Mouse (Mus musculus) hindbrain, embryonic 12.5 days (tissue): ENCODE measurements around the gene Usp54. TPM values are rescaled to one million over a fixed set of nuclear protein-coding genes. Genes with fewer than 3 reads are reported as not detected.
A peak's percentile ranks its signal among the peaks of the same experiment; 100 is the strongest.
"Not testable (repeated sequence)": the region's sequence is repeated elsewhere in the genome, so short reads cannot be mapped to it uniquely, and the experiment has no call there.

Source experiments
- ATAC-seq: fragments of 200-750 bp; cut with Nextera tagmentation; 2 replicates; pipeline ENCODE4 v1.8.0; 2017; ENCODE audit warnings: moderate TSS enrichment; ENCODE audit not compliant: low FRiP score
- H3K27ac ChIP-seq: fragments of 300-500 bp; sonication (generic); 2 replicates; pipeline ENCODE4 v1.5.1; 2016; ENCODE audit warnings: mild to moderate bottlenecking
- H3K27me3 ChIP-seq: fragments of 300-500 bp; sonication (generic); 2 replicates; pipeline ENCODE4 v1.6.1; 2016; ENCODE audit warnings: mild to moderate bottlenecking
- H3K36me3 ChIP-seq: fragments of 300-500 bp; sonication (generic); 2 replicates; pipeline ENCODE4 v1.6.1; 2016; ENCODE audit warnings: mild to moderate bottlenecking
- H3K4me1 ChIP-seq: fragments of 300-500 bp; sonication (generic); 2 replicates; pipeline ENCODE4 v1.6.1; 2016
- H3K4me2 ChIP-seq: fragments of 300-500 bp; sonication (generic); replicated peaks from 2 replicates; pipeline ENCODE4 v1.6.1; 2016; ENCODE audit warnings: mild to moderate bottlenecking
- H3K4me3 ChIP-seq: fragments of 300-500 bp; sonication (generic); 2 replicates; pipeline ENCODE4 v1.5.1; 2016; ENCODE audit warnings: mild to moderate bottlenecking
- H3K9ac ChIP-seq: fragments of 300-500 bp; sonication (generic); 2 replicates; pipeline ENCODE4 v1.6.1; 2016; ENCODE audit warnings: mild to moderate bottlenecking, moderate library complexity
- H3K9me3 ChIP-seq: fragments of 300-500 bp; sonication (generic); replicated peaks from 2 replicates; pipeline ENCODE4 v1.6.1; 2016; ENCODE audit warnings: mild to moderate bottlenecking
- WGBS: fragments of 180-500 bp; shearing (Covaris S2); methylation state at CpG from one replicate; pipeline ENCODE4 v1.1.7; 2016; 5-methylcytosine and 5-hydroxymethylcytosine counted together
- polyA plus RNA-seq: library from polyadenylated mRNA; unstranded; fragments of >200 nt; fragmentation: Nextera tagmentation; extraction: Ambion mirVana; gene quantifications from 2 replicates; pipeline ENCODE4 v1.2.1, GENCODE M21; 2016

Usp54 gene
- polyA plus RNA-seq, 1 experiment from 2014 or later, result 16.6 TPM

DNA sequence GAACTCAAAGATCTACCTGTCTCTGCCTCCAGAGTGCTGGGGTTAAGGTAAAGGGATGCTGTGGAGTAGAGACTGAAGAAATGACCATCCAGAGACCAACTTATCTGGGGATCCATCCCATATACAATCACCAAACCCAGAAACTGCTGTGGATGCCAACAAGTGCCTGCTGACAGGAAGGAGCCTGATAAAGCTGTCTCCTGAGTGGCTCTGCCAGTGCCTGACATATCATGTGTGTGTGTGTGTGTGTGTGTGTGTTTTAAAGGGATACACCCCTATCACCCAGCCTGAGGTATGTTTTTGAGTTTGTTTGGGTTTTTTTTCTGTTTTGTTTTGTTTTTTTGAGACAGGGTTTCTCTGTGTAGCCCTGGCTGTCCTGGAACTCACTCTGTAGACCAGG is 5.5 kb upstream of the Usp54 start:
- H3K4me1 ChIP-seq, result peaks cover 6% of the 10 kb centered on the region
- no peaks in the 10 kb centered on the region for H3K27me3 ChIP-seq
- H3K9ac ChIP-seq, result no peak overlapping the region
- H3K27ac ChIP-seq, result no peak overlapping the region
- no peak for ATAC-seq
- no peak overlapping the region for H3K4me2 ChIP-seq
- no peak overlapping the region for H3K4me3 ChIP-seq
- H3K9me3 ChIP-seq, result no peaks in the 10 kb centered on the region
- no peaks in the 10 kb centered on the region for H3K36me3 ChIP-seq

DNA sequence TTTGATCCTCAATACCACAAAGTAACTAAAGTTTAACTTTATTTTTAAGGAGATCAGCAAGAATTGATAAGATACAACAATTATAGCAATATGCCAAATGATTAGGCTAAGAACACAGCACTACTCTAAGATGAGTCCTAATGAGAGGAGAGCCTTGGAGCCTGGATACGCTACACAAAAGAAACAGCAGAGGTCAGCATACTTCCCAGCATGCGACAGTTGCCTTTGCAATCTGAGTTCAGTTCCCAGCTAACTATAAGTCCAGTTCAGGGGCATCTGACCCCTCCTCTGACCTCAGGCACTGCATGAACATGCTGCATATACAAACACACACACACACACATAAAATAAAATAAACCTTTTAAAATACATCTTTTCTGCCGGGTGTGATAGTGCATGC is 4.7 kb upstream of the Usp54 start:
- Histone ChIP-seq H3K4me2 (no peak overlapping the region), H3K27ac (no peak overlapping the region), H3K36me3 (no peaks in the 10 kb centered on the region), H3K9ac (no peak overlapping the region), H3K4me3 (no peak overlapping the region), H3K27me3 (no peaks in the 10 kb centered on the region), H3K9me3 (no peaks in the 10 kb centered on the region), H3K4me1 (peaks cover 6% of the 10 kb centered on the region)
- 40% methylated on average over 3 of the region's 3 CpGs for WGBS
- ATAC-seq, result no peak

DNA sequence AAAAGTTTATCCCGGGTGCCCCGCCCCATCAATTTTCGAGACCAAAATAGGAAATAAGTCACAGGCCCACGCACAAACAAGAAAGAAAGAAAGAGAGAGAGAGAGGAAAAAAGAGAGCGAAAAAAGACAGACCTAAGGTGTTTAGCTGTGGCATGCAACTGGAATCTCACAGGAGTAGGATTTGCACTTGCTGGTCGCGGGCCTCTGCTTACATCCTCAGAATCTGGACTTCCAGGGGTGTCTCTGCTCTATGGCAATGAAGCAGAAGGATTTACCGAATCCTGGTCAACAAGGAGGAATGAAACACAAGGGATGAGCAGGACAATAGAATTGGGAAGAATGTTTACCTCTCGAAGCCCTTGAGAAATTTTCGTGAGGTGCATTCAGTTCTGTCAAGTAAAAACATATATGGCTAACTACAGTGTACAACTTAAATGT is 594 bp upstream of the Usp54 start:
- H3K9me3 ChIP-seq, result no peaks in the 10 kb centered on the region
- WGBS, result 17% methylated on average over 10 of the region's 10 CpGs
- H3K4me2 ChIP-seq, result peak overlapping the region; percentile 76
- H3K27ac ChIP-seq, result peak overlapping the region; percentile 95
- no peak for ATAC-seq
- peak overlapping the region; percentile 85 for H3K4me3 ChIP-seq
- peak overlapping the region; percentile 87 for H3K9ac ChIP-seq
- H3K27me3 ChIP-seq, result no peaks in the 10 kb centered on the region
- no peaks in the 10 kb centered on the region for H3K36me3 ChIP-seq
- H3K4me1 ChIP-seq, result peaks cover 10% of the 10 kb centered on the region

DNA sequence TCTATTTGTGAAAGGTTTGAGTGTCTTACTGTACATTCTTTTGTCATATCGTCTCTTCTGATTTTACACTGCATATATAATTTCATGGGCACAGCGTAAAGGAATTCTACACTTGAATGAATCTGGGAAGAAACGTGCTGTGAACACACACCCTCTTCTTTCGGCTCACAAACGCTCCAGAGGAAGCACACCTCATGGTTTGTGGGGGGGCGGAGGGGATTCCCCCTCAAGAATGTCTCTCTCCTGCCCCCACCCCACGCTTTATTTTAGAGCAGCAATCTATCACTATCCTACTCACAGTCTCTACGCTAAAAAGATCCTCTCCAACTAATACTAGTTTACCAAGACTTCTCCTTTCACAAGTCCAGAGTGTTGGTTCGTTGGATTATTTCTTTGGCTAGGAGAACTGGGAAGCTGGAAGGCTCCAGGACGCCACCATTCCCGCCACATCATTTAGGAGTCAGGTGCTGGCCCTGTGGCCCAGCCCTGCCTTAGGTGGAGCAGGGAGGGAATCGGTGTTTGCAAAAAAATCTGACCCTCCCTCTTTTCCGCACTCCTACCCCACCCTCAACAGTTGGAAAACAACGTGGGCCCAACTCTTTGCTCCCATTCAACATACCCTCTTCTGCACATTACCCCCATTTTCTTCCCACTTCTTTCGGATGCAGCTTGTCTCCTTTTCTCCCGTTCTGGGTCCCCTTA is 794 bp downstream of the Usp54 start:
- 2% methylated on average over 16 of the region's 16 CpGs for WGBS
- peak overlapping the region; percentile 85 for H3K4me3 ChIP-seq
- peak overlapping the region; percentile 76 for H3K4me2 ChIP-seq
- H3K9ac ChIP-seq, result peak overlapping the region; percentile 87
- H3K36me3 ChIP-seq, result no peaks in the 10 kb centered on the region
- peaks cover 10% of the 10 kb centered on the region for H3K4me1 ChIP-seq
- H3K27ac ChIP-seq, result peak overlapping the region; percentile 95
- peak; percentile 76; the same call in 1 of the 2 replicates for ATAC-seq
- H3K9me3 ChIP-seq, result no peaks in the 10 kb centered on the region
- H3K27me3 ChIP-seq, result no peaks in the 10 kb centered on the region

DNA sequence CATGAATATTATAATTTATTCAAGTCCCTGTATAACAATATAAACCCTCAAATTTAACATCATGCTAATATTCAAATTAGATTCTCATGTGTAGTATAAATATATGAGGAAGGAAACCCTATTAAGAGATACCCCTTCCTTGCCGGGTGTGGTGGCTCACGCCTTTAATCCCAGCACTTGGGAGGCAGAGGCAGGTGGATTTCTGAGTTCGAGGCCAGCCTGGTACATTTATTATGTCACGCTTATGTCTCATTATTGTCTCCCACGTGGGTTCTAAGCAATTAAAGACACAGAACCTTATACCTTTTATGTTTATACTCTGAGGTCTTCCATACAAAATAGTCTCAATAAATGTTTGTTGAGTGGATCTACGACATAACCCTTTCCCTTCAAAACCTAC is 2.2 kb downstream of the Usp54 start:
- H3K4me2 ChIP-seq, result no peak overlapping the region
- H3K27me3 ChIP-seq, result no peaks in the 10 kb centered on the region
- no peak overlapping the region for H3K9ac ChIP-seq
- H3K9me3 ChIP-seq, result no peaks in the 10 kb centered on the region
- H3K36me3 ChIP-seq, result no peaks in the 10 kb centered on the region
- H3K4me3 ChIP-seq, result no peak overlapping the region
- 90% methylated on average over 6 of the region's 6 CpGs for WGBS
- no peak for ATAC-seq
- peaks cover 10% of the 10 kb centered on the region for H3K4me1 ChIP-seq
- no peak overlapping the region for H3K27ac ChIP-seq

DNA sequence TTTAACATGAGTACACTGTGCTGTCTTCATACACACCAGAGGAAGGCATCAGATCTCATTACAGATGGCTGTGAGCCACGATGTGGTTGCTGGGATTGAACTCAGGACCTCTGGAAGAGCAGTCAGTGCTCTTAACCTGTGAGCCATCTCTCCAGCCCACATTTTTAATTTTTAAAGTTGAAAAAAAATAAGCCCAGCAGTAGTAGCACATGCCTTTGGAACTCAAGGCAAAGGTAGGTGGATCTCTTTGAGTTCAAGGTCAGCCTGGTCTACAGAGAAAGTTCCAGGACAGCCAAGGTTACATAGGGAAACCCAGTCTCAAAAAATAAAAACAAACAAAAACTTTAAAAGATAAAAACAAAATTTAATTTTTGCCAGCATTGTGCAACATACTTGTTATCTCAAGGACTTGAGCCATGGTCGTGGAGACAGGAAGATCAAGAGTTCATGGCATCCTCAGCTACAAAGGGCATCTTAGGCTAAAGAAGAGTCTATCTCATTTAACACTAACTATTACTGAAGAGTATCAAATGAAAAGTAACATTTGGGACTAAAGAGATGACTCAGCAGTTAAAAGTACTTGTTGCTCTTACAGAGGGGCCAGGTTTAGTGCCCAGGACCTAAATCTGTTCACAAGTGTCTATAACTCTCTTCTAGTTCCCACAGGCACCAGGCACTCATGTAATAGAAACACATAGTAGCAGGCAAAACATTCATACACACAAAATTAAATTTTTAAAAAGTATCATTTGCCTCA is 2.9 kb downstream of the Usp54 start:
- 87% methylated on average over 2 of the region's 2 CpGs for WGBS
- Histone ChIP-seq H3K4me2 (no peak overlapping the region), H3K27me3 (no peaks in the 10 kb centered on the region), H3K27ac (no peak overlapping the region), H3K4me1 (peaks cover 10% of the 10 kb centered on the region), H3K36me3 (no peaks in the 10 kb centered on the region), H3K4me3 (no peak overlapping the region), H3K9me3 (no peaks in the 10 kb centered on the region), H3K9ac (no peak overlapping the region)
- ATAC-seq, result no peak

DNA sequence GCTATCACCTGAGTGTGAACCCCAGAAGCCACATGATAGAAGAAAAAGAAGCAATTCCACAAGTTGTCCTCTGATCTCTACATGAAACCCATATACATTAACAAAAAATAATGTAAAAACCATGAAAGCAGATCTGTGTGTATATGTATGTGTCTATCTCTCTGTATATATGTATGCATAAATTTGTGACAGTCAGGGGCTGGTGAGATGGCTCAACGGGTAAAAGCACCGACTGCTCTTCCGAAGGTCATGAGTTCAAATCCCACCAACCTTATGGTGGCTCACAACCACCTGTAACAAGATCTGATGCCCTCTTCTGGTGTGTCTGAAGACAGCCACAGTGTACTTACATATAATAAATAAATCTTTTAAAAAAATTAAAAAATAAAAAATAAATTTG is 3.9 kb downstream of the Usp54 start:
- H3K9me3 ChIP-seq, H3K4me3 ChIP-seq, H3K27ac ChIP-seq, H3K27me3 ChIP-seq, H3K9ac ChIP-seq, H3K4me2 ChIP-seq, H3K36me3 ChIP-seq, H3K4me1 ChIP-seq, ATAC-seq: not testable (repeated sequence)
- 95% methylated on average over 3 of the region's 3 CpGs for WGBS

DNA sequence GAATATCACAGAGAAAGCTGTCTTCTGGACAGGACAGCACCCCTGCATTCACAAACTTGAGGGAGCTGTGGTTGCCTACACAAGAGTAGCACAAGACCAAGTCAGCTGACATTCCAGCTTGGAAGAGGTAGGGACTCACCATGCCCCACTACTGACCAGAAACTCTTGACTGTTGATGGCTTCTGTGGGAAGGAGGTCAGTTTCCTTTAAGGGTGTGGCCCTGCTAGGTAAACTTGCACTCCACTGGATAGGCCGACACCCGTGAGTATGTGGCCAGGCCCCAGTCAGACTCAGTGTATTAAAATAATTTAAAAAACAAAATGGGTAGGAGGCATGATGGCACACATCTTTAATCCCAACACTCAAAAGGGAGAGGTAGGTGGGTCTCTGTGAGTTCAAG is 5.3 kb downstream of the Usp54 start:
- no peaks in the 10 kb centered on the region for H3K36me3 ChIP-seq
- H3K4me3 ChIP-seq, result no peak overlapping the region
- WGBS, result 98% methylated on average over 2 of the region's 2 CpGs
- no peaks in the 10 kb centered on the region for H3K27me3 ChIP-seq
- no peak overlapping the region for H3K27ac ChIP-seq
- no peak overlapping the region for H3K9ac ChIP-seq
- ATAC-seq, result no peak
- H3K4me1 ChIP-seq, result peaks cover 4% of the 10 kb centered on the region
- no peaks in the 10 kb centered on the region for H3K9me3 ChIP-seq
- H3K4me2 ChIP-seq, result no peak overlapping the region

DNA sequence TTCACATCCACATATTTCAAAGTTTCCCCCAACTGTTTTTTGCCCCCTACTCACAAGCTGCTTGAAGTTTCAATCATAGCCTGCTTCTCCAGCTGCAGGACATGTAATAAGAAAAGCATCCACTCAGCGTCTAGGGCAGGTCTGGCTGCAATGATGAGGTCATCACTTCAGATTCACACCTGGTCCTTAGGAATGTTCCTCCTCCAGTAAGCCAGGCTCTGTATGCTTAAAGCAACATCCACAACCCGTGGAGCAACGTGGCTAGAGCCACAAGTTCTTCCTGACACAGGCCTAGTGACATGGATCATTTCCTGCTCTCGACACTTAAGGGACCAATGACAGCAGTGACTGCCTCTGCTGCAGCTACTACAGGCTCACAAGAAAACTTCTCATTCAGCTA is 9.6 kb downstream of the Usp54 start:
- no peak for ATAC-seq
- Histone ChIP-seq H3K9me3 (no peaks in the 10 kb centered on the region), H3K4me2 (no peak overlapping the region), H3K27me3 (no peaks in the 10 kb centered on the region), H3K4me1 (no peaks in the 10 kb centered on the region), H3K36me3 (no peaks in the 10 kb centered on the region), H3K4me3 (no peak overlapping the region), H3K9ac (no peak overlapping the region), H3K27ac (no peak overlapping the region)
- WGBS, result 64% methylated on average over 4 of the region's 4 CpGs

DNA sequence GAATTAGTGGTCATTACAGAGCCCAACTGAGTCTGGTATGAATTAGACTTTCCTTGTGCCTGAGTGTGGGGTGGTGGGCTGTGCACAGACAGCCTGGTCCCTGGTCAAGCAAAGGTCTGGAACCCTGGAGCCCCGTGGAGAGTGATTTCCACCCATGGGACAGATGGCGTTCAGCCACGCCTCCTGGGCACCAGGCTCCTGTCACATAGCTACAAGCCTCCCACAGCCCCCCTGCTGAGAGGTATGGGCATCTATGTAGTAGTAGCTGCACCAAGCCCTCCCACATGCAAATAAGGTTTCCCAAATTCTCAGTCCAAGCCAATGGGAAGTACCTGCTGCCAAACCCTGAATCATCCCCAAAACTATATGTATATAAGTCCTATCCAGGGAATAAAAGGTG is 13.9 kb downstream of the Usp54 start:
- Histone ChIP-seq H3K36me3 (no peaks in the 10 kb centered on the region), H3K27me3 (no peaks in the 10 kb centered on the region), H3K9me3 (no peaks in the 10 kb centered on the region), H3K27ac (no peak overlapping the region), H3K4me3 (no peak overlapping the region), H3K4me1 (no peaks in the 10 kb centered on the region), H3K9ac (no peak overlapping the region), H3K4me2 (no peak overlapping the region)
- WGBS, result 79% methylated on average over 3 of the region's 3 CpGs
- no peak for ATAC-seq

DNA sequence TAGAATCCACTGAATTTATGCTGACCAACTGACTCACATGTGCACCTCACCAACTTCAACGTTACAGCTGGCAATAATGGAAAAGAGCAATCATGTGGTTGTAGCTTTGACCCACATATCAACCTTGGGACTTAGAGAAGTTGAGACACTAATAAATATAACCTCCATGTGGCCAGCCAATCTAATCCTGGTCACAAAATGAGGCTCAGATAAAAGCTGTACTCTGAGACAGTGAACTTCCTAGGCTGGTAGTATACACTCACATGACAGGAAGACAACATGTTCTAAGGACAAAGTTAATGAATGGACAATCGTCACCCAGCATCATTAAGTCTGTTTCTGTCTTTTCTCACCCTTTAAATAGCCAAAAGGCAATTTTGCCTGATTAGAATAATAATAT is 14.4 kb downstream of the Usp54 start:
- no peaks in the 10 kb centered on the region for H3K36me3 ChIP-seq
- no peaks in the 10 kb centered on the region for H3K9me3 ChIP-seq
- no peak overlapping the region for H3K27ac ChIP-seq
- H3K4me2 ChIP-seq, result no peak overlapping the region
- H3K9ac ChIP-seq, result no peak overlapping the region
- H3K4me3 ChIP-seq, result no peak overlapping the region
- ATAC-seq, result no peak
- H3K27me3 ChIP-seq, result no peaks in the 10 kb centered on the region
- no peaks in the 10 kb centered on the region for H3K4me1 ChIP-seq
- 93% methylated on average over 2 of the region's 2 CpGs for WGBS

DNA sequence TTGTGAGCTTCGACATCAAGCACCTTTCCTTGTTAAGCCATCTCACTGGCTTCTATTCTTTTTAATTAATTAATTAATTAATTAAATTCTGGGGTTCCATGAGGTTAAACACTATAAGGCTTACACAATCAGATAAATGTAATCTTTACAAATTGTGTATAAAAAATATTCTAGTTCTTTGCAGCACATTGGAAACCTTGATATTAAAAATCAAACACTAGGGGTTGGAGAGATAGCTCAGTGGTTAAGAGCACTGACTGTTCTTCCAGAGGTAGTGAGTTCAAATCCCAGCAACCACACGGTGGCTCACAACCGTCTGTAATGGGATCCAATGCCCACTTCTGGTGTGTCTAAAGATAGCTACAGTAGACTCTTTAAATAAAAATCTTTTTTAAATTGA is 18.0 kb downstream of the Usp54 start:
- ATAC-seq, result no peak
- no peak overlapping the region for H3K9ac ChIP-seq
- no peaks in the 10 kb centered on the region for H3K4me1 ChIP-seq
- H3K4me2 ChIP-seq, result no peak overlapping the region
- H3K4me3 ChIP-seq, result no peak overlapping the region
- 91% methylated on average over 3 of the region's 3 CpGs for WGBS
- no peaks in the 10 kb centered on the region for H3K9me3 ChIP-seq
- peaks cover 5% of the 10 kb centered on the region; the same call in 1 of the 2 replicates for H3K36me3 ChIP-seq
- no peaks in the 10 kb centered on the region for H3K27me3 ChIP-seq
- no peak overlapping the region for H3K27ac ChIP-seq

DNA sequence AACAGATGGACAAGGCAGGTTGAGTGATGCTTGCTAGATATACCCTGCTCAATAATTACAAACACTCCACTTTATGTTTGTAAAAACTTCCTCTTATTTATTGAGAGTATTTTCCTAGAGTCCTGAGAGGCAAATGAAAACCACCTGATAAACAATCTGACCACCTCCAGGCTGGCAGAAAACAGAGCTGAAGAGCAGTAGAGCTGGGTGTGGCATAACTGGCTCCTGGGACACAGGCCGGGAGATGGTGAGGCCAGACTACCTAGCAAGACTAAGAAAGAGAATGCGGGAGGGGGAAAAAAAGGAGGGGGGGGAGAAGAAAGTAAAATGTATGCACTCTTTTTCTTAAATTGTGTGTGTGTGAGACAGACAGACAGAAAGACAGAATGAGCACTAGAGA is 18.5 kb downstream of the Usp54 start:
- Histone ChIP-seq H3K27me3 (no peaks in the 10 kb centered on the region), H3K27ac (no peak overlapping the region), H3K4me1 (no peaks in the 10 kb centered on the region), H3K9ac (no peak overlapping the region), H3K9me3 (no peaks in the 10 kb centered on the region), H3K36me3 (peaks cover 5% of the 10 kb centered on the region; the same call in 1 of the 2 replicates), H3K4me2 (no peak overlapping the region), H3K4me3 (no peak overlapping the region)
- WGBS, result 84% methylated on average over 2 of the region's 2 CpGs
- ATAC-seq, result no peak
